Mouse (Mus musculus) neural tube, embryonic 14.5 days (tissue): ENCODE measurements around the gene Art4. TPM values are rescaled to one million over a fixed set of nuclear protein-coding genes. Genes with fewer than 3 reads are reported as not detected.
A peak's percentile ranks its signal among the peaks of the same experiment; 100 is the strongest.

ENCODE experiments used
- ATAC-seq: fragments of 200-750 bp; cut with Nextera tagmentation; 2 replicates; pipeline ENCODE4 v1.8.0; 2017; ENCODE audit warnings: low read depth, mild to moderate bottlenecking, moderate TSS enrichment, moderate library complexity
- H3K27ac ChIP-seq: fragments of 300-500 bp; sonication (generic); 2 replicates; pipeline ENCODE4 v1.5.1; 2014; ENCODE audit warnings: low read depth, mild to moderate bottlenecking, control low read depth, low read length, moderate library complexity, mixed read lengths
- H3K27me3 ChIP-seq: fragments of 300-500 bp; sonication (generic); 2 replicates; pipeline ENCODE4 v1.6.1; 2014; ENCODE audit warnings: low read length; ENCODE audit not compliant: control insufficient read depth, insufficient read depth
- H3K36me3 ChIP-seq: fragments of 300-500 bp; sonication (generic); 2 replicates; pipeline ENCODE4 v1.6.1; 2014; ENCODE audit warnings: low read length, mixed read lengths; ENCODE audit not compliant: control insufficient read depth, insufficient read depth
- H3K4me1 ChIP-seq: fragments of 300-500 bp; sonication (generic); 2 replicates; pipeline ENCODE4 v1.6.1; 2014; ENCODE audit warnings: low read length; ENCODE audit not compliant: control insufficient read depth, insufficient read depth
- H3K4me2 ChIP-seq: fragments of 300-500 bp; sonication (generic); 2 replicates; pipeline ENCODE4 v1.6.1; 2014; ENCODE audit warnings: mild to moderate bottlenecking, low read depth, low read length, control low read depth
- H3K4me3 ChIP-seq: fragments of 300-500 bp; sonication (generic); 2 replicates; pipeline ENCODE4 v1.5.1; 2014; ENCODE audit warnings: low read depth, low read length, control low read depth, mixed read lengths
- H3K9ac ChIP-seq: fragments of 300-500 bp; sonication (generic); replicated peaks from 2 replicates; pipeline ENCODE4 v1.6.1; 2014; ENCODE audit warnings: low read depth, mild to moderate bottlenecking, control low read depth, low read length, mixed read lengths
- H3K9me3 ChIP-seq: fragments of 300-500 bp; sonication (generic); 2 replicates; pipeline ENCODE4 v1.6.1; 2016; ENCODE audit warnings: low read length; ENCODE audit not compliant: control insufficient read depth
- WGBS: fragments of 180-500 bp; shearing (Covaris S2); extraction: QIAGEN DNeasy Blood & Tissue Kit; methylation state at CpG from one replicate; pipeline ENCODE4 v1.1.7; 2014; 5-methylcytosine and 5-hydroxymethylcytosine counted together
- polyA plus RNA-seq: library from polyadenylated mRNA; unstranded; fragments of >200 nt; fragmentation: Nextera tagmentation; extraction: Ambion mirVana; gene quantifications from 2 replicates; pipeline ENCODE4 v1.2.1, GENCODE M21; 2014

Art4 gene
- polyA plus RNA-seq, 1 experiment from 2014 or later = not detected

DNA sequence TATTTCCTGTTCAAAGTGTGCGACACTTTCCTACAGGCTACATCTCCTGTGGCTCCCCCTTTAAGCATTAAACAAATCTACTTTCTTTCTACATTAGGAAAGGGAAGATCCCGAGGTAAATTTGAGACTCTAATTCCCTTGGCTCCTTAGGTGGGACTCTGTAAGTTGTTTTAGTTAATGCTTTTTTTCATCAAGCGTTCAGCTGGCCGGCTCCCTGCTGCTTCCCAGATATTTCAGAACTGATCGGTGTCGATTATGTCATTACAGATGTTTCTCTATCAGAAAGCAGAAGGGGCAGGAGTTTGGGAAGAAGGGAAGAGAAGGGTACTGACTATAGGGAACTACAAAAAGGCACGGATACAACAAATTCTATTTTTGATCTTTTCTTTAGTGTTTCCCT lies 30.4 kb downstream of the Art4 start:
- no peak overlapping the region for H3K27ac ChIP-seq
- H3K4me2 ChIP-seq = peak overlapping the region; percentile 79

DNA sequence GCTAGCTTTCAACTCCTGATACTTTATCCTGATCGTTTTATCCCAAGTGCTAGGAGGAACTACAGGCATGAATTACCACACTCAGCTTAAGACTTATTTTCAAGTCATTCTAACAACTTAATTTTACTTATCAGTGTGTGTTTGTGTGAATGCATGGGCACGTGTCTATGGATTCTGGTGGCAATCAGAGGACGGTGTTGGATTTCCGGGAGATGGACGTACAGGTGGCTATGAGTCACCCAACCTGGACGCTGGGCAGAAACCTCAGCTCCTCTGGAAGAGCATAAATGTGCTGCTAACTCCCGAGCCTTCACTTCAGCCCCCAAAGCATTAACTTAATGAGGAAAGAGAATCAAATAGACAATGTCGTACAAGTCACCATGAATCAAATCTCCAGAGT lies 32.5 kb downstream of the Art4 start:
- WGBS = 96% methylated on average over 8 of the region's 8 CpGs
- no peak for ATAC-seq
- H3K36me3 ChIP-seq = peaks cover 37% of the 10 kb centered on the region

More for the DNA sequence above, 30.4 kb downstream of the Art4 start:
- no peak for ATAC-seq
- Histone ChIP-seq H3K27me3 (no peaks in the 10 kb centered on the region), H3K9me3 (no peaks in the 10 kb centered on the region), H3K36me3 (peaks cover 17% of the 10 kb centered on the region), H3K9ac (peak overlapping the region; percentile 82), H3K4me1 (peaks cover 8% of the 10 kb centered on the region; the same call in 1 of the 2 replicates), H3K4me3 (peak overlapping the region; percentile 100)
- 25% methylated on average over 7 of the region's 7 CpGs for WGBS

DNA sequence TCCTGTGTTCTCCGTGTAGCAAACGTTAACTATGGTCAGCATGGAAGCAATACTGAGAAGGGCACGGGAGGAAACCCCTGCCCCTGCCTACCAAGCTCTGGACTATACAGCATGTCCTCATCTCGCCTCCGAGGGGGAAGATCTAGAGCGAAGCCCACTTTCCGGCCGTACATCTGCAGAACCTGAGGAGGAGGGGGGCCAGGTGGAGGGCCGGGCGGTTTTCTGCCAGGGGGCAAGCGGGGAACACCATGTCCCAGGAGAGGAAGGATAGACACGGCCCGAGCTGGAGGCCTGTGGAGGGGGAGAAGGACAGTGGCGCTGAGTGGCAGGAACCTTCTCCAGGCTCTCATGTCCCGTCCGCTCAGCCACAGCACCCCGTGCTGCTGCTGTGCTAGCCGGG lies 36.4 kb downstream of the Art4 start:
- Histone ChIP-seq H3K4me2 (no peak overlapping the region), H3K4me3 (no peak overlapping the region), H3K36me3 (peaks cover 69% of the 10 kb centered on the region), H3K27me3 (no peaks in the 10 kb centered on the region), H3K9me3 (no peaks in the 10 kb centered on the region), H3K27ac (no peak overlapping the region), H3K9ac (no peak overlapping the region), H3K4me1 (no peaks in the 10 kb centered on the region)
- no peak for ATAC-seq
- WGBS = 92% methylated on average over 18 of the region's 18 CpGs

More for the DNA sequence above, 32.5 kb downstream of the Art4 start:
- no peak overlapping the region for H3K4me3 ChIP-seq
- peaks cover 8% of the 10 kb centered on the region; the same call in 1 of the 2 replicates for H3K4me1 ChIP-seq
- H3K4me2 ChIP-seq = no peak overlapping the region
- H3K9me3 ChIP-seq = no peaks in the 10 kb centered on the region
- H3K27ac ChIP-seq = no peak overlapping the region
- H3K27me3 ChIP-seq = no peaks in the 10 kb centered on the region
- no peak overlapping the region for H3K9ac ChIP-seq

DNA sequence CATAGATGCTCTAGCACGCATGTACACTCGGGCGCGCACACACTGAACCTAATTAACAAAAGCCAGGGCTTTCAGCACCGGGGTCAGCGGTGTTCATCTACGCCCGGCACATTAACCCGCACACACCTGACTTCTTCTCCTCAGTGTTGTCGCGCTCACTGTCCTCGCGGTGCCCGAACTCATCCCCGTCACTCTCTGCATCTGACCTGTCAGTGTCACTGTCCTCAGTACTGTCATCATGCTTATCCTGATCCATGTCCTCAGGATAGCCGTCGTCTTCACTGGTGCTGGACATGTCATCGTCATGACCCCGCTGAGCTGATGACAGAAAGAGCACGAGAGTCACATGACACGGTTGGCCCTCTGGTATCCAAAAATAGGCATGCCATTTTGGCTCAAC lies 37.2 kb downstream of the Art4 start:
- H3K27me3 ChIP-seq = no peaks in the 10 kb centered on the region
- H3K4me2 ChIP-seq = no peak overlapping the region
- no peak overlapping the region for H3K9ac ChIP-seq
- no peak overlapping the region for H3K4me3 ChIP-seq
- no peak for ATAC-seq
- no peaks in the 10 kb centered on the region for H3K4me1 ChIP-seq
- no peaks in the 10 kb centered on the region for H3K9me3 ChIP-seq
- WGBS = 98% methylated on average over 21 of the region's 21 CpGs
- H3K36me3 ChIP-seq = peaks cover 71% of the 10 kb centered on the region
- no peak overlapping the region for H3K27ac ChIP-seq

DNA sequence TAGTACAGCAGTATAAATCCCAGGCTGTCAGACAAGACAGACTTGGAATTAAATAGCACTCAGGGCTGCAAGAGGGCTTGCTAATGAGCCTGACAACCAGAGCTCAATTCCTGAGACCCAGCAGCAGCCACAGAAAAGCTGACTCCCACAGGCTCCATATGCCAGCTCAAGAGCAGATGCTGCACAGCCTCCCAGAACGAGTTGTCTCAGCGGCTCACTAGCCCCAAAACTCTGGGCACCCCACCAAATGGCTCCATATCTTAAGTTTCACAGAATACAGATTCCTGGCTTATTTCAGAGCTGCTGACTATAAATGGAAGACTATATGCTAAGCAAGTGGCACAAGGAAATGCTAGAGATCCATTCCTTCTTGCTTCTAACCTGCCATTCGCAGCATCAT lies 40.0 kb downstream of the Art4 start:
- peaks cover 76% of the 10 kb centered on the region for H3K36me3 ChIP-seq
- 93% methylated on average over 3 of the region's 3 CpGs for WGBS
- no peak overlapping the region for H3K4me3 ChIP-seq
- H3K4me1 ChIP-seq = no peaks in the 10 kb centered on the region
- H3K4me2 ChIP-seq = no peak overlapping the region
- no peak overlapping the region for H3K9ac ChIP-seq
- no peaks in the 10 kb centered on the region for H3K9me3 ChIP-seq
- ATAC-seq = no peak
- no peak overlapping the region for H3K27ac ChIP-seq
- no peaks in the 10 kb centered on the region for H3K27me3 ChIP-seq

DNA sequence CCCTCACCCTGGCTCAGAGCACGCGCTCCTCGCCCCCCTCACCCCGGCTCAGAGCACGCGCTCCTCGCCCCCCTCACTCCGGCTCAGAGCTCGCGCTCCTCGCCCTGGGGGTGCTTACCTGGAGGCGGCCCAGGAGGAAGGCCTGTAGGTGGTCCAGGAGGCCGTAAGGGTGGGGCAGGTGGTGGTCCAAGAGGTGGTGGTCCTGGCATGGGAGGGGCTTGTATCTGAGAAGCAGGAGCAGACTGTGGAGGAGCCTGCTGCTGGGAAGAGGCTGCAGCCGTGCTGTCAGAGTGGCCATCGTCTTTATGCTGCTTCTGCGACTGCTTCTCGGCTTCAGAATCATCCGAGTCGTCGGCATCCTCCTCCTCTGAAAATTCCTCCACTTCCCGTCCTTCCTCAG lies 40.7 kb downstream of the Art4 start:
- Histone ChIP-seq H3K27me3 (no peaks in the 10 kb centered on the region), H3K27ac (no peak overlapping the region), H3K4me2 (no peak overlapping the region), H3K4me1 (no peaks in the 10 kb centered on the region), H3K36me3 (peaks cover 70% of the 10 kb centered on the region), H3K4me3 (no peak overlapping the region), H3K9ac (no peak overlapping the region), H3K9me3 (no peaks in the 10 kb centered on the region)
- WGBS = 99% methylated on average over 21 of the region's 21 CpGs
- no peak for ATAC-seq

DNA sequence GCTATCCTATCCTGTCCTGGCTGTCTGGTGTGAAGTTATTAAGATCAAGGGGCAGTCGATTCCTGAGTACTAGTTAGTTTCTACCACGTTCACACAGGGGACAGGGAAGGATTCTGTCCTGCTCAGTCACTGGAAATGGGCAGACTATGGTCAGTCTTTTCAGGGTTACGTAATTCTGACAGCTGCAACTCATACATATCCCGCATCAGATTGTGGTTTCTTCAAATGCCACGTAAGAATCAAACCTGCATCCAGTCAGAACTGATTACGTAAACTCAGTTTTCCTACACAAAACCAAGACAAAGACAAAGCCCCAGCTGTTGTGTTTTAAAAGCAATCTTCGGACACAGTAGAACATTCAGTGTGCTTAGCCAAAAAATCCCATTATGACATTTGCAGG lies 42.2 kb downstream of the Art4 start:
- no peak for ATAC-seq
- 94% methylated on average over 7 of the region's 7 CpGs for WGBS

DNA sequence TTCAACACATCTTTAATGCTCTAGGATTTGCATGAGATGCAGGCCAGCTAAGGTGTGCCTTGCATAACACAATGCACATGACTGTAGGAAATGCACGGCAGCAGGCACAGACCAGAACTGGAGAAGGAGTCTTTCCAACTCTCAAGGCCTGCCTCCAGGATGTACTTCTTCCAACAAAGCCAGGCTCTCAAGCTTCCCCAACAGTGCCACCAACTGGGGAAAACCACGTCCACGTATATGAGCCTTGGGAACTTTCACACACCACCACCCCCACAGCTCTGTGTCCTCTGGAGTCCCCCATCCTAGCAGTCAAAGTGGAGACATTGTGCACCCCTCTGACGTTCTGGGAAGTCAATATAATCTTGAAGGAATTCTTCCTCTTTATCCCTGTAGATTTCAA lies 44.4 kb downstream of the Art4 start:
- 53% methylated on average over 4 of the region's 4 CpGs for WGBS
- H3K27ac ChIP-seq = no peak overlapping the region
- no peak overlapping the region for H3K4me3 ChIP-seq
- H3K36me3 ChIP-seq = peaks cover 39% of the 10 kb centered on the region
- H3K4me1 ChIP-seq = peaks cover 12% of the 10 kb centered on the region
- ATAC-seq = no peak
- no peak overlapping the region for H3K9ac ChIP-seq
- no peaks in the 10 kb centered on the region for H3K27me3 ChIP-seq
- H3K4me2 ChIP-seq = no peak overlapping the region
- H3K9me3 ChIP-seq = no peaks in the 10 kb centered on the region

More for the DNA sequence above, 42.2 kb downstream of the Art4 start:
- no peaks in the 10 kb centered on the region for H3K9me3 ChIP-seq
- H3K27me3 ChIP-seq = no peaks in the 10 kb centered on the region
- H3K36me3 ChIP-seq = peaks cover 56% of the 10 kb centered on the region
- H3K4me3 ChIP-seq = no peak overlapping the region
- H3K4me2 ChIP-seq = no peak overlapping the region
- H3K4me1 ChIP-seq = no peaks in the 10 kb centered on the region
- H3K9ac ChIP-seq = no peak overlapping the region
- no peak overlapping the region for H3K27ac ChIP-seq

DNA sequence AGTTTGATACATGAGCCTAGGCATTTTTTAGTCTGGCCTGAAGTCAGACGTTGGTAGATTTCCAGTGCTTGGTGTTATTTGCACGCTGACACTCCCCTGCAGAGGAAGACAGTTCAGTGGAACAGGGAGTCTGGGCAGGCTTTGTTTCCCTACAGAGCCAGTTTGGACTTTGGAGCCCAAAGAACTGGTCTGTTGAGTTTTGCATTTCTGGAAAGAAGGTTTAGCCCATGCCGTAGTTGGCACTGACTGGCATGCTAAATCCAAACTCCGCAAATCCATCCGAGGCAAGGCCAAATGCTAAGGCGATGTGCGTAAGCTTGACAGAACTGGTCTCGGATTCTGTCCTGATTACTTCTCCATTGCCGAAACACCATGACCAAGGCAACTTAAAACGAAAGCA lies 46.3 kb downstream of the Art4 start:
- no peaks in the 10 kb centered on the region for H3K27me3 ChIP-seq
- WGBS = 90% methylated on average over 10 of the region's 10 CpGs
- no peak overlapping the region for H3K9ac ChIP-seq
- no peak overlapping the region for H3K4me3 ChIP-seq
- no peak overlapping the region for H3K4me2 ChIP-seq
- H3K27ac ChIP-seq = no peak overlapping the region
- peaks cover 16% of the 10 kb centered on the region for H3K4me1 ChIP-seq
- no peak for ATAC-seq
- peaks cover 21% of the 10 kb centered on the region for H3K36me3 ChIP-seq
- no peaks in the 10 kb centered on the region for H3K9me3 ChIP-seq
